Mouse (Mus musculus) midbrain, embryonic 11.5 days (tissue): ENCODE data around the gene Sptbn1. TPM values are rescaled to one million over a fixed set of nuclear protein-coding genes. Genes with fewer than 3 reads are reported as not detected.

Experiments used
- ATAC-seq: fragments of 200-750 bp; cut with Nextera tagmentation; 2 replicates; pipeline ENCODE4 v1.8.0; 2017; ENCODE audit warnings: moderate TSS enrichment, moderate library complexity; ENCODE audit not compliant: low FRiP score
- DNase-seq: peaks from one replicate; pipeline ENCODE4 v3.0.0; 2015; ENCODE audit warnings: low spot score; ENCODE audit errors: missing footprints
- H3K27ac ChIP-seq: fragments of 300-500 bp; sonication (generic); 2 replicates; pipeline ENCODE4 v1.5.1; 2014; ENCODE audit warnings: low read depth, low read length
- H3K27me3 ChIP-seq: fragments of 300-500 bp; sonication (generic); 2 replicates; pipeline ENCODE4 v1.6.1; 2014; ENCODE audit warnings: mild to moderate bottlenecking, low read length, moderate library complexity, mixed read lengths; ENCODE audit not compliant: control insufficient read depth, insufficient read depth
- H3K36me3 ChIP-seq: fragments of 300-500 bp; sonication (generic); 2 replicates; pipeline ENCODE4 v1.6.1; 2014; ENCODE audit warnings: mild to moderate bottlenecking, low read length, moderate library complexity, mixed read lengths; ENCODE audit not compliant: control insufficient read depth, insufficient read depth
- H3K4me1 ChIP-seq: fragments of 300-500 bp; sonication (generic); 2 replicates; pipeline ENCODE4 v1.6.1; 2014; ENCODE audit warnings: low read length; ENCODE audit not compliant: control insufficient read depth, insufficient read depth
- H3K4me2 ChIP-seq: fragments of 300-500 bp; sonication (generic); 2 replicates; pipeline ENCODE4 v1.6.1; 2014; ENCODE audit warnings: mild to moderate bottlenecking, moderate library complexity
- H3K4me3 ChIP-seq: fragments of 300-500 bp; sonication (generic); 2 replicates; pipeline ENCODE4 v1.5.1; 2014; ENCODE audit warnings: low read depth, low read length
- H3K9ac ChIP-seq: fragments of 300-500 bp; sonication (generic); 2 replicates; pipeline ENCODE4 v1.6.1; 2014; ENCODE audit warnings: low read length
- H3K9me3 ChIP-seq: fragments of 300-500 bp; sonication (generic); 2 replicates; pipeline ENCODE4 v1.6.1; 2016; ENCODE audit warnings: low read length; ENCODE audit not compliant: control insufficient read depth
- WGBS: fragments of 180-500 bp; shearing (Covaris S2); extraction: QIAGEN DNeasy Blood & Tissue Kit; methylation state at CpG from one replicate; pipeline ENCODE4 v1.1.7; 2014; 5-methylcytosine and 5-hydroxymethylcytosine counted together
- polyA plus RNA-seq: library from polyadenylated mRNA; unstranded; fragments of >200 nt; fragmentation: Nextera tagmentation; extraction: Ambion mirVana; gene quantifications from 2 replicates; pipeline ENCODE4 v1.2.1, GENCODE M21; 2014

The Sptbn1 gene
- polyA plus RNA-seq, 1 experiment from 2014 or later = 86.2 TPM

GRCm38 (mm10) chr11:30194800-30195199 lies 73.2 kb downstream of the Sptbn1 start:
- WGBS = 92% methylated on average over 1 of the region's 1 CpGs
- ATAC-seq = no peak

GRCm38 (mm10) chr11:30190959-30191358 lies 77.0 kb downstream of the Sptbn1 start:
- no peak for ATAC-seq
- H3K9ac ChIP-seq = no peak overlapping the region
- DNase-seq = no peak
- 95% methylated on average over 4 of the region's 4 CpGs for WGBS
- no peaks in the 10 kb centered on the region for H3K4me1 ChIP-seq
- H3K9me3 ChIP-seq = no peaks in the 10 kb centered on the region
- H3K4me3 ChIP-seq = no peak overlapping the region
- no peaks in the 10 kb centered on the region for H3K36me3 ChIP-seq
- H3K27me3 ChIP-seq = no peaks in the 10 kb centered on the region
- no peak overlapping the region for H3K27ac ChIP-seq
- no peak overlapping the region for H3K4me2 ChIP-seq

More at GRCm38 (mm10) chr11:30194800-30195199, 73.2 kb downstream of the Sptbn1 start:
- no peaks in the 10 kb centered on the region for H3K27me3 ChIP-seq
- no peak overlapping the region for H3K27ac ChIP-seq
- H3K9ac ChIP-seq = no peak overlapping the region
- no peaks in the 10 kb centered on the region for H3K9me3 ChIP-seq
- no peaks in the 10 kb centered on the region for H3K36me3 ChIP-seq
- no peak overlapping the region for H3K4me2 ChIP-seq
- no peak overlapping the region for H3K4me3 ChIP-seq
- DNase-seq = no peak
- peaks cover 6% of the 10 kb centered on the region for H3K4me1 ChIP-seq

DNA sequence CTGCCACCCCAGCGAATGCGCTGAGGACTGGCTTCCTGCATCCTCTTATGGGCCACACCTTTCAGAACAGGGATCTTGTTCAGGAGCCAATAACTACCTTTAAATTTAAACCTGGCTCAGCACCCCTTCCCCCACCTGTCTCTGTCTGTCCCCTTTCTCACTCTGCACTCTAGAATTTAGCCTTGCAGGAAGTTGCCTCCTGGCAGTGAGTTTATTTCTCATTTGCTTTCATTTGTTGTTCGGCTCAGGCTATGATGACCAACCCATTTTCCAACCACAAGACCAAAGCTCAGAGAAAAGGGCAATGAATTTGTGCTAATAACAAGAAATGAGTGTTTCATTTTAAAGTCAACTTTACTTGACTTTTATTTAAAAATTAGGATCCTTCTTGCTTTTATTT lies 77.9 kb downstream of the Sptbn1 start:
- no peak overlapping the region for H3K4me3 ChIP-seq
- H3K27me3 ChIP-seq = no peaks in the 10 kb centered on the region
- ATAC-seq (no peak), DNase-seq (no peak)
- H3K36me3 ChIP-seq = no peaks in the 10 kb centered on the region
- no peak overlapping the region for H3K9ac ChIP-seq
- H3K4me1 ChIP-seq = no peaks in the 10 kb centered on the region
- 88% methylated on average over 3 of the region's 3 CpGs for WGBS
- no peaks in the 10 kb centered on the region for H3K9me3 ChIP-seq
- no peak overlapping the region for H3K27ac ChIP-seq
- H3K4me2 ChIP-seq = no peak overlapping the region

- Histone ChIP-seq H3K9me3 (no peaks in the 10 kb centered on the region), H3K27ac (no peak overlapping the region), H3K4me3 (no peak overlapping the region), H3K4me1 (no peaks in the 10 kb centered on the region), H3K9ac (no peak overlapping the region), H3K36me3 (no peaks in the 10 kb centered on the region), H3K4me2 (no peak overlapping the region), H3K27me3 (no peaks in the 10 kb centered on the region)
- ATAC-seq = no peak; the same call in 1 of the 2 replicates
- WGBS = 78% methylated on average over 4 of the region's 4 CpGs
- no peak for DNase-seq
These were observed 81.0 kb downstream of the Sptbn1 start for GRCm38 (mm10) chr11:30186902-30187470.

- Histone ChIP-seq H3K36me3 (no peaks in the 10 kb centered on the region), H3K4me2 (no peak overlapping the region), H3K27ac (no peak overlapping the region), H3K4me1 (no peaks in the 10 kb centered on the region), H3K9ac (no peak overlapping the region), H3K27me3 (no peaks in the 10 kb centered on the region), H3K9me3 (no peaks in the 10 kb centered on the region), H3K4me3 (no peak overlapping the region)
- no peak for DNase-seq
- 81% methylated on average over 2 of the region's 2 CpGs for WGBS
- no peak for ATAC-seq
These were observed 83.4 kb downstream of the Sptbn1 start for GRCm38 (mm10) chr11:30184527-30184926.

GRCm38 (mm10) chr11:30182716-30183411 lies 85.1 kb downstream of the Sptbn1 start:
- Histone ChIP-seq H3K9ac (no peak overlapping the region), H3K27me3 (no peaks in the 10 kb centered on the region), H3K4me1 (no peaks in the 10 kb centered on the region), H3K9me3 (no peaks in the 10 kb centered on the region), H3K4me3 (no peak overlapping the region), H3K27ac (no peak overlapping the region), H3K4me2 (no peak overlapping the region), H3K36me3 (no peaks in the 10 kb centered on the region)
- WGBS = 89% methylated on average over 8 of the region's 8 CpGs
- DNase-seq = no peak
- ATAC-seq = no peak

- Histone ChIP-seq H3K4me1 (no peaks in the 10 kb centered on the region), H3K9ac (no peak overlapping the region), H3K27ac (no peak overlapping the region), H3K27me3 (no peaks in the 10 kb centered on the region), H3K9me3 (no peaks in the 10 kb centered on the region), H3K36me3 (no peaks in the 10 kb centered on the region), H3K4me3 (no peak overlapping the region), H3K4me2 (no peak overlapping the region)
- DNase-seq = no peak
- 98% methylated on average over 2 of the region's 2 CpGs for WGBS
- no peak for ATAC-seq
These were observed 89.8 kb downstream of the Sptbn1 start for GRCm38 (mm10) chr11:30178193-30178592.

GRCm38 (mm10) chr11:30177145-30177840 lies 90.7 kb downstream of the Sptbn1 start:
- Histone ChIP-seq H3K36me3 (no peaks in the 10 kb centered on the region), H3K4me1 (no peaks in the 10 kb centered on the region), H3K27me3 (no peaks in the 10 kb centered on the region), H3K9me3 (no peaks in the 10 kb centered on the region), H3K4me3 (no peak overlapping the region), H3K4me2 (no peak overlapping the region), H3K27ac (no peak overlapping the region), H3K9ac (no peak overlapping the region)
- 38% methylated on average over 5 of the region's 5 CpGs for WGBS
- DNase-seq (no peak), ATAC-seq (no peak)

- 77% methylated on average over 3 of the region's 3 CpGs for WGBS
- Histone ChIP-seq H3K4me3 (no peak overlapping the region), H3K9ac (no peak overlapping the region), H3K4me2 (no peak overlapping the region), H3K27ac (no peak overlapping the region), H3K27me3 (no peaks in the 10 kb centered on the region), H3K4me1 (no peaks in the 10 kb centered on the region), H3K36me3 (no peaks in the 10 kb centered on the region), H3K9me3 (no peaks in the 10 kb centered on the region)
- no peak for DNase-seq
- no peak for ATAC-seq
These were observed 91.9 kb downstream of the Sptbn1 start for GRCm38 (mm10) chr11:30176111-30176510.
